In the genomic region with DNA sequence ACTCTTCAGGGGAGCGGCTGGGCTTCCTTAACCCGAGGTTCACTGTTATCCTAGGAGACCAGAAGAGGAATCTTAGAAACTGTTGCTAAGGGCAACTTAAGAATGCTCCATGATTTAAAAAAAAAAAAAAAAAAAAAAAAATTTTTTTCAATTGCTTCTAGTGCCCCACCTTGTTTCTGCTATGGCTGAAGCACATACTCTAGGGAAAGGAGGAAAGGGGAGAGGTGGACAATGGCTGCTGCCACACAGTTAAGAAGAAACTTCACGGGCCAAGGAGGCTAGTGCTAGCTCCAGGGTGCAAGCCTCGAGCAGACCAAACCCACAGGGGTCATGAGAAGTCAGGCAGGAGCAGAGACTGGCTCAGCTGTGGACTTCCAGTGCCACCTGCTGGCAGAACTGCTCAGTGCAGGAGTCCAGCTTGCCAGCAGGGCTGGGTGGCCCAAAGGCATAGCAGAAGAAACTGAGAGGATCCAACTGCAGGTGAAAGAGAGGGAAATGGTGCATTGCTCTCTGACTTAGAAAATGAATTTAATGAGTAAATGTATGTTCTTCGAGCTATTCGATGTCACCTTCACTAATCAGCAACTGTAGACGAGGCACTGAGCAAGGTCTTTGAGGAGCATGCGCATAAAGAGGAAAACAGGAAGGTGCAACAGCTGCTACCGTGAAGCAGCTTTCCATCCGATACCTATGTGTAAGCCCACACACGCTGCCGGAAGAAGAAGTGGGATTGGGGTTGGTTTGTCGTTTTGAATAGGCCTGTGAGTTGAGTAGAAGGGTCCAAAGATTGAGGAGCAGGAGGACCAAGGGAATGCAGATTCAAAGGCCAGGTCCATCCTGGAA, we compare ENCODE assay signal across 9 mouse cellular contexts. TPM values are rescaled to one million over a fixed set of nuclear protein-coding genes. Genes with fewer than 3 reads are reported as not detected.
DNase-seq lines count a peak whose midpoint lies in the region; ATAC-seq and TF ChIP-seq lines count a peak whose summit lies in the region.
"Had no signal": no experiment of that assay in that cellular context is flagged by ENCODE, and none has a peak within 500 bp of the region (broad histone marks: within the 10 kb centered on the region; RNA-seq: fewer than 3 reads in every experiment).

No protein-coding gene starts in this region.

- H3K4me1 ChIP-seq in ES-E14 (ENCODE audit: control insufficient read depth in 2 of 2, insufficient read depth in 2 of 2, low read length in 2 of 2, poor library complexity in 1 of 2) = peaks cover 0 to 23% of the 10 kb centered on the region in 2 experiments; a peak in 1 of 4 replicates
- H3K4me1 ChIP-seq in forebrain, postnatal 0 days (ENCODE audit: insufficient read depth) = 0 out of 2 replicates have a peak, but pooled peaks cover 5% of the 10 kb centered on the region
- H3K4me1 ChIP-seq in hindbrain, embryonic 11.5 days (replicated peaks; ENCODE audit: control insufficient read depth, insufficient read depth, low read length) = peaks cover 8% of the 10 kb centered on the region; the same call in 1 of the 2 replicates
- no peaks in the 10 kb centered on the region for H3K4me1 ChIP-seq in lung, postnatal 0 days (ENCODE audit: insufficient read depth, low read depth, low read length)

- in situ Hi-C loops in ES-E14 (cut with MboI; ENCODE audit: low sequenced_read_pairs in 2 of 2, unreplicated experiment in 2 of 2) = loop anchor here (10.0 to 25.0 kb wide), 2 partner anchors 553 to 560 kb away; a partner anchor contains a TSS

- no peak overlapping the region for H3K4me2 ChIP-seq in forebrain, postnatal 0 days (ENCODE audit: low read depth)
- no peak overlapping the region for H3K4me2 ChIP-seq in hindbrain, embryonic 11.5 days (replicated peaks; ENCODE audit: low read depth, low read length)
- H3K4me2 ChIP-seq in lung, postnatal 0 days (replicated peaks; ENCODE audit: low read depth, low read length) = no peak overlapping the region
- H3K4me2 ChIP-seq: heart, embryonic 13.5 days had no signal

- TF ChIP-seq EP300 in lung, postnatal 0 days (IDR thresholded peaks at IDR 0.05) = no peak

- DNase-seq in ES-E14 (ENCODE audit: low read depth, low spot score) = peak; percentile 85
- peak; percentile 76 for DNase-seq in cerebellum, adult 11 months
- DNase-seq in forebrain, postnatal 0 days = peak; percentile 92
- DNase-seq in hindbrain, embryonic 11.5 days (ENCODE audit: low spot score) = peak; percentile 92
- peak; percentile 81 for DNase-seq in layer of hippocampus, adult 9-10 months (ENCODE audit: low spot score)
- DNase-seq in lung, postnatal 0 days (ENCODE audit: low spot score) = peak; percentile 82
- DNase-seq in ovary, postnatal 14 days (ENCODE audit: low spot score) = peak; percentile 88
- peak; percentile 82 to 94 for DNase-seq in thymus, postnatal 10 days (ENCODE audit: low spot score in 2 of 2)

- ATAC-seq in forebrain, postnatal 0 days = peak; percentile 84
- peak; percentile 74 for ATAC-seq in hindbrain, embryonic 11.5 days (ENCODE audit: low FRiP score)
- peak; percentile 86 for ATAC-seq in lung, postnatal 0 days

- no peak overlapping the region for H3K27ac ChIP-seq in ES-E14 (ENCODE audit: insufficient read depth, low read depth, low read length, poor library complexity, severe bottlenecking)
- H3K27ac ChIP-seq in forebrain, postnatal 0 days (ENCODE audit: low read depth, low read length) = peak overlapping the region; percentile 64; the same call in 1 of the 2 replicates
- H3K27ac ChIP-seq in hindbrain, embryonic 11.5 days (ENCODE audit: low read depth, low read length) = no peak overlapping the region
- no peak overlapping the region for H3K27ac ChIP-seq in lung, postnatal 0 days (ENCODE audit: low read length)
- H3K27ac ChIP-seq: heart, embryonic 13.5 days had no signal

- H3K36me3 ChIP-seq in ES-E14 (ENCODE audit: control insufficient read depth, insufficient read depth, low read length, poor library complexity, severe bottlenecking) = no peaks in the 10 kb centered on the region
- no peaks in the 10 kb centered on the region for H3K36me3 ChIP-seq in forebrain, postnatal 0 days (ENCODE audit: insufficient read depth)
- H3K36me3 ChIP-seq in hindbrain, embryonic 11.5 days (ENCODE audit: control insufficient read depth, insufficient read depth, low read length) = no peaks in the 10 kb centered on the region
- H3K36me3 ChIP-seq in lung, postnatal 0 days (ENCODE audit: insufficient read depth, low read length) = peaks cover 7% of the 10 kb centered on the region; the same call in 1 of the 2 replicates

- H3K4me3 ChIP-seq in ES-E14 (ENCODE audit: insufficient read depth in 1 of 2, low read depth in 1 of 2, low read length in 2 of 2, poor library complexity in 1 of 2, severe bottlenecking in 1 of 2) = no peak overlapping the region
- H3K4me3 ChIP-seq in forebrain, postnatal 0 days (ENCODE audit: low read depth, low read length) = no peak overlapping the region
- H3K4me3 ChIP-seq in hindbrain, embryonic 11.5 days (ENCODE audit: low read depth, low read length) = no peak overlapping the region
- H3K4me3 ChIP-seq in lung, postnatal 0 days (ENCODE audit: low read depth, low read length) = no peak overlapping the region
- H3K4me3 ChIP-seq: heart, embryonic 13.5 days had no signal

- no peak overlapping the region for H3K9ac ChIP-seq in ES-E14 (ENCODE audit: insufficient read depth, low read depth, low read length, poor library complexity, severe bottlenecking)
- no peak overlapping the region for H3K9ac ChIP-seq in forebrain, postnatal 0 days
- no peak overlapping the region for H3K9ac ChIP-seq in hindbrain, embryonic 11.5 days (ENCODE audit: low read depth, low read length)
- H3K9ac ChIP-seq in lung, postnatal 0 days (replicated peaks; ENCODE audit: low read depth) = no peak overlapping the region
- H3K9ac ChIP-seq: heart, embryonic 13.5 days had no signal

- TF ChIP-seq CTCF in forebrain, postnatal 0 days (IDR thresholded peaks at IDR 0.05; ENCODE audit: low read depth) = peak; percentile 99
- peak; percentile 99 for TF ChIP-seq CTCF in lung, postnatal 0 days (IDR thresholded peaks at IDR 0.05)

- H3K27me3 ChIP-seq in forebrain, postnatal 0 days (ENCODE audit: insufficient read depth, low read length) = no peaks in the 10 kb centered on the region
- no peaks in the 10 kb centered on the region for H3K27me3 ChIP-seq in hindbrain, embryonic 11.5 days (ENCODE audit: control insufficient read depth, insufficient read depth, low read length)
- H3K27me3 ChIP-seq in lung, postnatal 0 days (replicated peaks; ENCODE audit: insufficient read depth, low read length) = no peaks in the 10 kb centered on the region
- H3K27me3 ChIP-seq: heart, embryonic 13.5 days had no signal

- 35% methylated on average over 13 of the region's 13 CpGs for WGBS in forebrain, postnatal 0 days
- WGBS in hindbrain, embryonic 11.5 days = 30% methylated on average over 13 of the region's 13 CpGs
- WGBS in lung, postnatal 0 days = 31% methylated on average over 13 of the region's 13 CpGs

- no peaks in the 10 kb centered on the region for H3K9me3 ChIP-seq in ES-E14 (ENCODE audit: control insufficient read depth, insufficient read depth, low read depth, low read length)
- no peaks in the 10 kb centered on the region for H3K9me3 ChIP-seq in forebrain, postnatal 0 days (ENCODE audit: low read length)
- H3K9me3 ChIP-seq in hindbrain, embryonic 11.5 days (ENCODE audit: control insufficient read depth, low read length) = no peaks in the 10 kb centered on the region
- H3K9me3 ChIP-seq in lung, postnatal 0 days (ENCODE audit: low read length) = no peaks in the 10 kb centered on the region
- H3K9me3 ChIP-seq: heart, embryonic 13.5 days had no signal

TF ChIP-seq in ES-E14, 5 proteins besides CTCF, POLR2A, EP300 and RAD21:
- TF ChIP-seq HCFC1 (IDR thresholded peaks at IDR 0.05; ENCODE audit: borderline replicate concordance, insufficient read depth, low read length) = no peak
- TF ChIP-seq ZNF384 (IDR thresholded peaks at IDR 0.05; ENCODE audit: low read depth, low read length) = peak; percentile 90
- TF ChIP-seq CHD2 (IDR thresholded peaks at IDR 0.05; ENCODE audit: low read depth, low read length) = no peak
- no peak for TF ChIP-seq MAFK (IDR thresholded peaks at IDR 0.05; ENCODE audit: insufficient read depth, low read depth, low read length)
- peak; percentile 98 for TF ChIP-seq ZC3H11A (IDR thresholded peaks at IDR 0.05; ENCODE audit: borderline replicate concordance, low read depth, low read length)

RNA-seq across cellular contexts. Expression of a gene that starts 14.3 kb away (rescaled TPM):
- total RNA-seq in ES-E14 (2012; rRNA removed) = 38.2 and 47.8 TPM in 2 replicates
- 35.2 and 41.1 TPM in 2 replicates for total RNA-seq in forebrain, postnatal 0 days (2014; rRNA removed)
- 21.2 and 23.5 TPM in 2 replicates for polyA plus RNA-seq in forebrain, postnatal 0 days (2015; fragmentation: Nextera tagmentation; extraction: Ambion mirVana)
- 22.0 and 22.6 TPM in 2 replicates for polyA plus RNA-seq in hindbrain, embryonic 11.5 days (2014; fragmentation: Nextera tagmentation; extraction: Ambion mirVana)
- 19.8 and 24.4 TPM in 2 replicates for polyA plus RNA-seq in lung, postnatal 0 days (2015; fragmentation: Nextera tagmentation; extraction: Ambion mirVana)
